Mouse (Mus musculus) kidney, postnatal 0 days (tissue): Measurements from ENCODE around the gene Zfp85. TPM values are rescaled to one million over a fixed set of nuclear protein-coding genes. Genes with fewer than 3 reads are reported as not detected.
"Not testable (repeated sequence)": the region's sequence is repeated elsewhere in the genome, so short reads cannot be mapped to it uniquely, and the experiment has no call there.

Source experiments
- ATAC-seq: fragments of 200-750 bp; cut with Nextera tagmentation; replicated peaks from 2 replicates; pipeline ENCODE4 v1.8.0; 2017; ENCODE audit warnings: low read depth, moderate number of reproducible peaks, moderate TSS enrichment, moderate library complexity; ENCODE audit not compliant: low FRiP score
- DNase-seq: peaks from one replicate; pipeline ENCODE4 v3.0.0-alpha.2; 2016; ENCODE audit warnings: low spot score
- H3K27ac ChIP-seq: fragments of 300-500 bp; sonication (generic); 2 replicates; pipeline ENCODE4 v1.5.1; 2014; ENCODE audit warnings: mild to moderate bottlenecking
- H3K27me3 ChIP-seq: fragments of 300-500 bp; sonication (generic); 2 replicates; pipeline ENCODE4 v1.6.1; 2014; ENCODE audit warnings: low read length, mixed read lengths; ENCODE audit not compliant: insufficient read depth
- H3K36me3 ChIP-seq: fragments of 300-500 bp; sonication (generic); 2 replicates; pipeline ENCODE4 v1.6.1; 2014; ENCODE audit warnings: low read length, mixed read lengths; ENCODE audit not compliant: insufficient read depth
- H3K4me1 ChIP-seq: fragments of 300-500 bp; sonication (generic); replicated peaks from 2 replicates; pipeline ENCODE4 v1.6.1; 2014; ENCODE audit warnings: antibody characterized with exemption, low read length, mixed read lengths; ENCODE audit not compliant: insufficient read depth
- H3K4me2 ChIP-seq: fragments of 300-500 bp; sonication (generic); 2 replicates; pipeline ENCODE4 v1.6.1; 2014; ENCODE audit warnings: mild to moderate bottlenecking, low read length, moderate library complexity, mixed read lengths
- H3K4me3 ChIP-seq: fragments of 300-500 bp; sonication (generic); replicated peaks from 2 replicates; pipeline ENCODE4 v1.5.1; 2014; ENCODE audit warnings: low read depth, low read length
- H3K9ac ChIP-seq: fragments of 300-500 bp; sonication (generic); 2 replicates; pipeline ENCODE4 v1.6.1; 2014; ENCODE audit warnings: low read depth, low read length
- H3K9me3 ChIP-seq: fragments of 300-500 bp; sonication (generic); replicated peaks from 2 replicates; pipeline ENCODE4 v1.6.1; 2016; ENCODE audit warnings: low read length, inconsistent platforms, mixed read lengths
- CTCF ChIP-seq: IDR thresholded peaks from 2 replicates; pipeline ENCODE4 v1.5.1; 2016; ENCODE audit warnings: antibody characterized with exemption, low read depth, mild to moderate bottlenecking, moderate library complexity
- WGBS: fragments of 180-500 bp; shearing (Covaris S2); extraction: QIAGEN DNeasy Blood & Tissue Kit; methylation state at CpG from one replicate; pipeline ENCODE4 v1.1.7; 2014; 5-methylcytosine and 5-hydroxymethylcytosine counted together
- polyA plus RNA-seq: library from polyadenylated mRNA; unstranded; fragments of >200 nt; fragmentation: Nextera tagmentation; extraction: Ambion mirVana; gene quantifications from 2 replicates; pipeline ENCODE4 v1.2.1, GENCODE M21; 2015

The Zfp85 gene
- polyA plus RNA-seq, 1 experiment from 2014 or later: 5.3 TPM

DNA sequence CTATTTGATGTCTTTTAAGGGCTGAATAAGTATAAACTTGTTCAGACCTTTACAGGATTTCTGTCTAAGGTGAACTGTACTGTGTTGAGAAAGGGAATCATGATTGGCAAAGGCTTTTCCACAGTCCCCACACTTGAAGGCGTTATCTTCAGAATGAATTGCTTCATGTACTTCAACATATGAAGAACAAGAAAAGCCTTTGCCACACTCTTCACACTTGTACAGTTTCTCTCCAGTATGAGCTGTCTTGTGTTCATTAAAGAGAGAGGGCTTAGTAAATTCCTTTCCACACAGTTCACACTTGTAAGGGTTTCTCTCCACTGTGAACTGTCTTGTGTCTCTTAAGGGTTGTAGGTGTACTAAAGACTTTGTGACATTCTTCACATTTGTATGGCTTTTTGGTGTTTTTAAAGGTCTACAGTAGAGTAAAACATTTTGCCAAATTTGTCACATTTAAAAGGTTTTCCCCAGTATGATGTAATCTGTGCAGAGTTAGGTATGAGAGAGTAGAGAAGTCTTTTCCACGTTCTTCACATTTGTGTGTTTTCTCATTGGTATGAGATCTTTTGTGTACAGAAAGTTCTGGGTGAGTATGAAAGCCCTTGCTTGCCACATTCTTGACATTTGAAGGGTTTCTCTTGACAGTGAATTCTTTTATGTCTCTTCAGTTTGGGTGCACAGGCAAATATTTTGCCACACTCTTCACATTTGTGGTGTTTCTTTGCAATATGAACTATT is 8.2 kb upstream of the Zfp85 start:
- H3K27me3 ChIP-seq: no peaks in the 10 kb centered on the region
- H3K9ac ChIP-seq: no peak overlapping the region
- no peak for ATAC-seq
- no peak overlapping the region for H3K4me2 ChIP-seq
- no peak overlapping the region for H3K27ac ChIP-seq
- no peak for TF ChIP-seq CTCF
- no peaks in the 10 kb centered on the region for H3K9me3 ChIP-seq
- no peak for DNase-seq
- WGBS: 82% methylated on average over 2 of the region's 2 CpGs
- no peaks in the 10 kb centered on the region for H3K4me1 ChIP-seq
- no peaks in the 10 kb centered on the region for H3K36me3 ChIP-seq
- no peak overlapping the region for H3K4me3 ChIP-seq

DNA sequence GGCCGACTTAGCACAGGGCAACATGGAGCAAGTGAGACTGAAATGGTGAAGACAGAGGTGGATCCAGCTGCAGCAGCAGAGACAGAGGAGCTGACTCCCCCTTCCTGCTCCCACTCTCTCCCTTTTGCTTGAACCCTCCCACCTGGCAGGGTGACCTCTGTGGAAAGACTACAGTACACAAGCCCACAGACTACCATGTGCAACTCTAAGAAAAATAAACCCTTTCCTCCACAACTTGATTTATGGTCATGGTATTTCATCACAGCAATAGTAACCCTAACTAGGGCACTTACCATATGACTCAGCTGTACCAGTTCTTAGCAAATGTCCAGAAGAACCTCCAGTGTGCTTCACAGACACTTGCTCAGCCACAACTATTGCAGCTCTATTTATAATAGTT is 4.9 kb upstream of the Zfp85 start:
- Histone ChIP-seq H3K4me2 (no peak overlapping the region), H3K27me3 (no peaks in the 10 kb centered on the region), H3K9ac (no peak overlapping the region), H3K27ac (no peak overlapping the region), H3K36me3 (no peaks in the 10 kb centered on the region), H3K4me3 (no peak overlapping the region), H3K9me3 (no peaks in the 10 kb centered on the region), H3K4me1 (no peaks in the 10 kb centered on the region)
- TF ChIP-seq CTCF: no peak
- DNase-seq: no peak
- ATAC-seq: no peak
- WGBS: 61% methylated on average over 1 of the region's 1 CpGs

- H3K9me3 ChIP-seq: no peaks in the 10 kb centered on the region
- WGBS: 88% methylated on average over 6 of the region's 6 CpGs
- no peak overlapping the region for H3K4me3 ChIP-seq
- H3K36me3 ChIP-seq: no peaks in the 10 kb centered on the region
- no peaks in the 10 kb centered on the region for H3K27me3 ChIP-seq
- ATAC-seq: no peak
- H3K4me2 ChIP-seq: no peak overlapping the region
- peaks cover 4% of the 10 kb centered on the region; the same call in 1 of the 2 replicates for H3K4me1 ChIP-seq
- no peak overlapping the region for H3K9ac ChIP-seq
- TF ChIP-seq CTCF: no peak
- H3K27ac ChIP-seq: no peak overlapping the region
- DNase-seq: no peak
Measured at GRCm38 (mm10) chr13:67755761-67756160, 733 bp upstream of the Zfp85 start.

- H3K9me3 ChIP-seq: no peaks in the 10 kb centered on the region
- no peak for ATAC-seq
Measured at GRCm38 (mm10) chr13:67743896-67744295, 11.1 kb downstream of the Zfp85 start.

DNA sequence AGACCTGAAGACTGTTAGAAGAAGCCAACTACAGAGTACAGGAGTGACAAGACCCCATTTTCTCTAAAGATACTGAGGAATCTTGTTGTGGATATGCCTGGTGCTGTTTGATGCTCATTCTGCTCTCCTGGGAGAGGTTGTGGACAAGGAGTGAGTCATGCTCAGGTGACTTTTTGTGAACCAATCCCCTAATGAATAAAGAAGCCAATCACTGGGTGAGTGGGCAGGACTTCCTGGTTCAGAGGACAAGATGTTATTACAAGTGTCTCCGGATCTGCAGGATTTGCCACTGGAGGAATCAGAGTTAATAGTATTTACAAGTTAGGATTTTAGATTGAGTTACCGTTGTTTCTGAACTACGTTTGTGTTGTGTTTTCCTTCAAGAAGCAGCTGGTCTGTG is 12.1 kb downstream of the Zfp85 start:
- Histone ChIP-seq H3K4me3 (no peak overlapping the region), H3K9me3 (no peaks in the 10 kb centered on the region), H3K4me2 (no peak overlapping the region), H3K4me1 (no peaks in the 10 kb centered on the region), H3K9ac (no peak overlapping the region), H3K27me3 (no peaks in the 10 kb centered on the region), H3K36me3 (0 out of 2 replicates have a peak, but pooled peaks cover under 1% of the 10 kb centered on the region), H3K27ac (no peak overlapping the region)
- TF ChIP-seq CTCF: no peak
- ATAC-seq: no peak
- 64% methylated on average over 3 of the region's 3 CpGs for WGBS
- no peak for DNase-seq

More at GRCm38 (mm10) chr13:67743896-67744295, 11.1 kb downstream of the Zfp85 start:
- TF ChIP-seq CTCF: no peak
- H3K4me2 ChIP-seq: no peak overlapping the region
- H3K27me3 ChIP-seq: no peaks in the 10 kb centered on the region
- no peak overlapping the region for H3K27ac ChIP-seq
- no peak for DNase-seq
- H3K9ac ChIP-seq: no peak overlapping the region
- 88% methylated on average over 9 of the region's 9 CpGs for WGBS
- H3K4me3 ChIP-seq: no peak overlapping the region
- no peaks in the 10 kb centered on the region for H3K4me1 ChIP-seq
- H3K36me3 ChIP-seq: 0 out of 2 replicates have a peak, but pooled peaks cover 7% of the 10 kb centered on the region

- H3K27me3 ChIP-seq: not testable (repeated sequence)
Measured at GRCm38 (mm10) chr13:67734391-67734790, 20.6 kb downstream of the Zfp85 start.

More at GRCm38 (mm10) chr13:67734391-67734790, 20.6 kb downstream of the Zfp85 start:
- not testable (repeated sequence) for H3K36me3 ChIP-seq, H3K4me1 ChIP-seq, H3K27ac ChIP-seq, ATAC-seq, H3K4me3 ChIP-seq, H3K4me2 ChIP-seq, DNase-seq, H3K9me3 ChIP-seq, H3K9ac ChIP-seq
- WGBS: 91% methylated on average over 9 of the region's 9 CpGs
